Mouse (Mus musculus) cerebellum, postnatal 14 days (tissue): ENCODE measurements around the gene 1700024G13Rik.

Experiments
- DNase-seq, 2 experiments: peaks; one replicate each; pipeline ENCODE4 v3.0.0; 2021; ENCODE audit warnings: mixed read lengths in 2 of 2

The 1700024G13Rik gene

GRCm38 (mm10) chr14:32327366-32327765 lies 60.8 kb downstream of the 1700024G13Rik start:
- peak; percentile 69 to 70 for DNase-seq
